Mouse (Mus musculus): ENCODE results near the gene Cacna2d3.

GRCm38 (mm10) chr14:29723267-29723666, 1.6 kb upstream of the Cacna2d3 start:
- TF ChIP-seq CTCF (IDR thresholded peaks at IDR 0.05; ENCODE audit: control insufficient read depth, insufficient read depth, insufficient replicate concordance, low read depth, low read length): no peak
- TF ChIP-seq POLR2A (IDR thresholded peaks at IDR 0.05; ENCODE audit: control insufficient read depth, low read depth, low read length): no peak

All from testis, adult 2 months (tissue).